Mouse (Mus musculus) gastrocnemius, postnatal 4 days (tissue): Measurements from ENCODE around the gene Triobp. TPM values are rescaled to one million over a fixed set of nuclear protein-coding genes. Genes with fewer than 3 reads are reported as not detected.

Source experiments
- DNase-seq, 2 experiments: peaks; one replicate each; pipeline ENCODE4 v3.0.0; 2021 to 2022; ENCODE audit warnings: low spot score in 2 of 2, mixed read lengths in 2 of 2
- total RNA-seq, 2 experiments: library from RNA; stranded (reverse); gene quantifications; 2 replicates each; pipeline ENCODE4 v1.2.3; 2021

Triobp gene
- total RNA-seq, 2 experiments from 2014 or later, result 83.6 to 94.1 TPM

GRCm38 (mm10) chr15:78959537-78959936 is 12.0 kb downstream of the Triobp start:
- DNase-seq, result no peak

- peak in 1 of 2 experiments; percentile 79 for DNase-seq
Observed at GRCm38 (mm10) chr15:78960088-78960487, 12.6 kb downstream of the Triobp start.

- peak; percentile 60 to 74 for DNase-seq
Observed at GRCm38 (mm10) chr15:78962885-78963284, 15.4 kb downstream of the Triobp start.

GRCm38 (mm10) chr15:78971626-78972025 is 24.1 kb downstream of the Triobp start:
- no peak for DNase-seq

GRCm38 (mm10) chr15:78973950-78974349 is 26.4 kb downstream of the Triobp start:
- DNase-seq, result no peak

GRCm38 (mm10) chr15:78977676-78978159 is 30.2 kb downstream of the Triobp start:
- no peak for DNase-seq

GRCm38 (mm10) chr15:78978875-78979274 is 31.4 kb downstream of the Triobp start:
- peak; percentile 78 to 92 for DNase-seq

- no peak for DNase-seq
Observed at GRCm38 (mm10) chr15:78980084-78980483, 32.6 kb downstream of the Triobp start.

GRCm38 (mm10) chr15:78982658-78983435 is 35.3 kb downstream of the Triobp start:
- peak; percentile 87 to 91 for DNase-seq

- DNase-seq, result peak in 1 of 2 experiments; percentile 75
Observed at GRCm38 (mm10) chr15:78983436-78984285, 36.1 kb downstream of the Triobp start.

- no peak for DNase-seq
Observed at GRCm38 (mm10) chr15:78984286-78984778, 36.8 kb downstream of the Triobp start.

GRCm38 (mm10) chr15:78986536-78987220 is 39.2 kb downstream of the Triobp start:
- DNase-seq, result no peak

- peak; percentile 59 to 65 for DNase-seq
Observed at GRCm38 (mm10) chr15:78988499-78988971, 41.0 kb downstream of the Triobp start.

- no peak for DNase-seq
Observed at GRCm38 (mm10) chr15:78989152-78990092, 41.9 kb downstream of the Triobp start.

GRCm38 (mm10) chr15:78990093-78990463 is 42.6 kb downstream of the Triobp start:
- DNase-seq, result no peak

GRCm38 (mm10) chr15:78990970-78991525 is 43.5 kb downstream of the Triobp start:
- DNase-seq, result no peak

GRCm38 (mm10) chr15:78992235-78992634 is 44.7 kb downstream of the Triobp start:
- no peak for DNase-seq

GRCm38 (mm10) chr15:78992925-78993324 is 45.4 kb downstream of the Triobp start:
- no peak for DNase-seq

GRCm38 (mm10) chr15:78995916-78996315 is 48.4 kb downstream of the Triobp start:
- DNase-seq, result no peak

GRCm38 (mm10) chr15:78996663-78997062 is 49.1 kb downstream of the Triobp start:
- no peak for DNase-seq
